Mouse (Mus musculus) skeletal muscle tissue, adult 2 months (tissue): ENCODE measurements at regions not wholly inside any gene's neighbourhood (a gene's known extent, or its start where the extent isn't known, plus 50 kb on each side); places are given as distances from the start of the nearest gene placed in this dataset.

Experiments used
- DNase-seq: peaks from one replicate; pipeline ENCODE4 v3.0.0-alpha.2; 2012; ENCODE audit warnings: low read depth, low spot score

DNA sequence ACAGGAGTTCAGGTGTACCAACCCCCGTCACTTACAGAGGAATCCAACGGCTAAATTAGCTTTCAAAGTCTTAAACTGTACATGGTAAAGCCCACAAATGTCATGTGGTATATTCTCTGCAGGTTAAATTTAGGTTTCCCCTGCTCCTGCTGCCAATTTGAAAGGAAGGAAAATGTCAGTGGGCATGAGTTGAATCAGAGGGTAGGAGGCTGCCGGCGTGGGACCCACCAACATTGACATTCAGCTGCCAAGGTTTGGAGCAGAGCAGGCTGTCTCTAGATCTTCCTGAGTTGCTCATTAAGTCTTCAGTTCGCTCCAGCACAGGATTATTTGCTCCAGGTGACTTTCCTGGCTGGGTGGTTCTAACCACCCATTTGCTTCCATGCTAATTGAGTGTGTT lies 532.1 kb downstream of the Tmem114 start:
- DNase-seq, result no peak

GRCm38 (mm10) chr16:7863406-7863805 lies 561.5 kb downstream of the Tmem114 start:
- no peak for DNase-seq

GRCm38 (mm10) chr16:7839139-7839538 lies 585.8 kb downstream of the Tmem114 start:
- DNase-seq, result no peak

DNA sequence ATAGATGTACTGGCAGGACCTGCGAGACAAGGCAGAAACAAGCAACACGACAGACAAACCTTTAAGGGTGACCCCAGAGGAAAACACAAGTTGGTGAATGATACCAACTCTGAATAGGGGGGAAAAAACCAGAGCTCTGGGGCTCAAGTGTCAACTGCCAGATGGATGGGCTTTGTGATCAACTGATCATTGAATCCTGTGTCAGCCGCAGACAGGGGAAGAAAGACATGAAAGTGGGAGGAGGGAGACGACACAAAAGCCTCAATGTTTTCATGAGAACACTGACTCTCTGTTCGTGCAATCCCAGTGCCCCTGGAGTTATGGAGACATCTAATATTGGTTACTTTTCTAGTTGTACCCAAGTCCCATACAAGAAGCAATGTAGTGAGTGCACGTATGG lies 593.8 kb downstream of the Tmem114 start:
- no peak for DNase-seq

DNA sequence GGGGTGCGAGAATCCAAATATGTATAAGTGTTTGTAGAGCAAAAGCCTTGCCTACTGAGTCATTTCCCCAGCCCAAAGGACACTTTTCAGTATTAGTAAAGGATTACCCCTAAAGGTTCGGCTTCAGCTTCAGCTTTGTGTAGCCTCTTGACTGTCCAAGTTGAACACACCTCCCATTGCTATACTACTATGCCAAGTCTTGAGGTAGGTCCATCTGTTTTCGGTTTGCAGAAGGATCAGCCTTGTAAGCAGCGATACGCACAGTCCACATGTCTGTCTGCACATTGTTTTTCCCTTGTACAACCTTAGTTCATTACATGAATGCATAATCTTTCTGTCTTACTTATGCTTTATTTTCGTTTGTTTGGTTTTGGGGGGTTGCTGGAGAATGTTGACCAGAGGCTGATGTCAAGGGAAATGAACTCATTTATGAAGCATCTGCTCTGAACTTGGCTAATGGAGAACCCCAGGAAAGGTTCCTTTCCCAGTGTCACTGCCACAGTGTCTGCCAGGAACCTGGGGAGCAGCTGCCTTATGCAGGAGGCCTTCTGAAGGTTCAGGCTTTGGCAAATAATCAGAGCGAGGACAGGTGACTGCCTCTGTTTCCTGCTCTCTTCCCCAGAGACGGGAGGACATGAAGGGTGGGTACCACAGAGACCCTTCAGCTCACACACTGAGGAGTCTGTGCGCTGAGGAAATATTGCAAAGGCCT lies 594.8 kb downstream of the Tmem114 start:
- DNase-seq, result no peak

- no peak for DNase-seq
Measured at GRCm38 (mm10) chr16:7801161-7801560, 623.8 kb downstream of the Tmem114 start.

DNA sequence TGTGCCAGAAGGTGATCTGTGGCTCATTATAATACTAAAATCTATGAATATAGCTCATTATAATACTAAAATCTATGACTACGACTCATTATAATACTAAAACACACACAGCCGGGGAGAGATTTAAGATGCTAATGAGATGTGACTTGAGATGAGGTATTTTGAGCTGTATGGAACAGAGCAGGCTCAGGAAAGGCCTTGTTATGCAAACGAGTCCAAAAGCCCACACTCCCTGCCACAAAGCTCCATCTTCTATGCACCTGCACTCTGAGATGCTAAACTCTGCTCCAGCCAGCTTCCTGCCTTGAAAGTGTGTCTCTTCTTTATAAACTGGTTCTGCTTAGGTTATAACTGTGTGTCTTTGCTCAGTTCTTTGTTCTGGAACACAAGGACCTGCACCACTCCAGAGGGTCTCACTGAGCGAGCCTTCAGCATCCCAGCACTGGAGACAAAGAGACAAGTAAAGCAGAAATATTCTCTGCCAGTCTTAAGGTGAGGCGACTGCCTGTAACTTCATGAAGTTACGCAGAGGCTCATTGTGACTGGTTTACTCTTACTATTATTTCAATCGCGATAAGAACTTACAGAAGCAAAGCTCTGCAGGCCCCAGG lies 627.7 kb downstream of the Tmem114 start:
- DNase-seq, result no peak

- DNase-seq, result no peak
Measured at GRCm38 (mm10) chr16:7795561-7795960, 629.4 kb downstream of the Tmem114 start.

DNA sequence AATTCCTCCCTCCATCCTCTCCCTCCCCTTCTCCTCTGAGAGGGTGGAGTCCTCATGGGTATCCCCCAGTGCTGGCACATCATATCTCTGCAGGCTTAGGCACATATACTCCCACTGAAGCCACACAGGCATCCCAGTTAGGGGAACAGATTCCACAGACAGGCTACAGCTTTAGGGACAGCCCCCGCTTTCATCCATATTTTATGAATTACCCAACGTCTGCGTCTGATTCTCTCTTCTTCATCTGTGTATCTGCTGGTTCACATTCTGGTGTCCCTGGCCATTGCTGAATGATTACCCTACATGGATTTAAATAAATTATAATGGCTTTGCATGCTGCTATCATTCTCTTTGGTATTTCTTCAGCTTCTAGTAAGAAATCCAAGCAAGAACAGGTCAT lies 632.4 kb downstream of the Tmem114 start:
- DNase-seq, result no peak

- peak; percentile 5 for DNase-seq
Measured at GRCm38 (mm10) chr16:7790260-7790659, 634.7 kb downstream of the Tmem114 start.

DNA sequence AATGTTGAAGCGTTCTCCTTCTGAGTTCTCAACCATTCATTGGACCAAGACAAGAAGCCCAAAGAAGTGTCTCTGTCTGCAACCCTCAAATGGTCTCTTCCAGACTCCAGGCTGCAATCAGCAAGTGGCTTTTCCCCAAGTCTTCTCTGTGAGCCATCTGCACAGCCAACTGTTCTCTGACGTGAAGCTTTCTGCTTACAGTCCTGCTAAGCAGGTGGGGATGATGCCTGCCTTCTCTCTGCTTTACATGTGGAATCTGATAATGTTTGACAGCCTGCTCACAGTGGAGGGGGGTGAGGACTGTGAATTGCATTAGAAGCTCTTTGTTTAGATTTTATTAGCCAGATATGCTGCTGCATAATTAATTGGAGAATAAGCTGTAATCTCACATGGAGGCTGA lies 636.7 kb downstream of the Tmem114 start:
- DNase-seq, result no peak

- DNase-seq, result no peak
Measured at GRCm38 (mm10) chr16:7781506-7781905, 643.4 kb downstream of the Tmem114 start.

GRCm38 (mm10) chr16:7775635-7776034 lies 649.3 kb downstream of the Tmem114 start:
- no peak for DNase-seq

DNA sequence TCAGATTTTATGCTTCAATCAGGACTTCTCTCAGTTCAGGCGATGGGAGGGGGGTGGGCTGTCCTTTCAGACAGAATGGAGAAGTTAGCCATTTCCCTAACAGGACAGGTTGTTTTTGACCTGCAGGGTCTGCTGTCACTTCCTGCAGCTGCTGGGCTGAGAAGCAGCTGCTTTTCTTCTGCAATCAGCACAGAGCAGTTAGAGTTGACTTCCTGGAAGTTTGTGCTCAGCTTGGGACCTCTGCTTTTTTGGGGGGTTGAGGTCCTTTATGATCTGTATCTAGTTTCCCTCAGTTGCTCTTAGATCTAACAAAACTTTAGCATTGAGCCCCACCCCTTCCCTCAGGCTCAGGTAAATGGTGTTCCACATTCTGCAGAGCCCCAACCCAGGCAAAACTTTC lies 656.5 kb downstream of the Tmem114 start:
- DNase-seq, result no peak

GRCm38 (mm10) chr16:7767691-7768090 lies 657.2 kb downstream of the Tmem114 start:
- DNase-seq, result no peak

GRCm38 (mm10) chr16:7764383-7764782 lies 660.6 kb downstream of the Tmem114 start:
- DNase-seq, result no peak

GRCm38 (mm10) chr16:7728186-7728585 lies 696.8 kb downstream of the Tmem114 start:
- DNase-seq, result peak; percentile 11

DNA sequence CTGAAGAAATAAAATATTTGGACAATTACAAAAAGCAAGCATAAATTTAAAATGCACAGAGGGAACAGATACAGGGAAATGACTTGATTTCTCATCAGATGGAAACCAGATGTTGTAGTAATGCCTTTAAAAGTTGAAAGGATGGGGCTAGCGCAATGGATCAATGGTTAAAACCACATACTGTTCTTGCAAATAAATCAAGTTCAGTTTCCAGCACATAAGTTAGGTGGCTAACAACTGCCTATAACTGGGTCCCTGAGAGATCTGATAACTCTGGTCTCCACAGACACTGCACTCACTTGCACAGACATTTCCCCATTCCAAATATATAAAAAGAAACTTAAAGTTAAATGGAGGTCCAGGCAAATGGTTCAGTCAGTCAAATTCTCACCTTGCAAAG lies 699.7 kb downstream of the Tmem114 start:
- no peak for DNase-seq

DNA sequence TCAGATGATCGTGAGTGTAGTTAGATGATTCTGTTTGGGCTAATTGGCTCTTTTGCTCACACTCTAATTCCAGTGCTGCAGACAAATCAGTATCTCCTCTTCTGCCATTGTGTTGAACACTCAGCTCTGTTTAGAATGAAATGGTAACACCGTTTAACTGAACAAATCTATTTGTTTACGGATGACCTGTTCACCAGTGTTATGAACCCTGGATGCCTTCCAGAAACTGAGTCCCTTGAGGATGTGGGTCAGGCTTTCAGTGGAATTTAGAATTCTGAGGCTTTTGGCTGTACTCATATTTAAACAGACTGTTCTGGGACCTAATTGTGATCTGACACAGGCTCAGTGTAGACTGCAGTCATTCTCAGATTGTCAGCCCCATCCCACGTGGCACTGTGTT lies 723.5 kb downstream of the Tmem114 start:
- DNase-seq, result peak; percentile 11

GRCm38 (mm10) chr16:7685484-7685883 lies 739.5 kb downstream of the Tmem114 start:
- DNase-seq, result no peak

GRCm38 (mm10) chr16:7666096-7666495 lies 758.8 kb downstream of the Tmem114 start:
- no peak for DNase-seq

GRCm38 (mm10) chr16:7658133-7658532 lies 766.8 kb downstream of the Tmem114 start:
- DNase-seq, result no peak

DNA sequence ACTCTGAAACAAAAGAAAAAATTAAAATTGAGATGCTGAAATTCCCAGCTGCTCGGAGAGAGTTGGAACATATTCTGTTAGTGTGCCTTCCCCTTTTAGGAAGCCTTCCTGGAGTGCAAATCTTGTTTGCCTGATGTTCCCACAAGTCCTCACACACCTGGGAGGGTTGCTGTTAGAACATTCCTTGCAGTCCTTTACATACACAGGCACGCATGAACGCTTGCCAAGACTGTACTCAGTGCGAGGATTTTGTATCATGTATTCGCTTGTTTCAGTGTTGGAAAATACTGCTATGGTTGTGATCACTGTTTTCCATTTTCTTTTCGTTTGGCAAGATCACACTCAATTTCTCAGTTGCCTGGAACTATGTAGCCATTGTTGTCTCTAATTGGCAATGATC lies 770.5 kb downstream of the Tmem114 start:
- no peak for DNase-seq

DNA sequence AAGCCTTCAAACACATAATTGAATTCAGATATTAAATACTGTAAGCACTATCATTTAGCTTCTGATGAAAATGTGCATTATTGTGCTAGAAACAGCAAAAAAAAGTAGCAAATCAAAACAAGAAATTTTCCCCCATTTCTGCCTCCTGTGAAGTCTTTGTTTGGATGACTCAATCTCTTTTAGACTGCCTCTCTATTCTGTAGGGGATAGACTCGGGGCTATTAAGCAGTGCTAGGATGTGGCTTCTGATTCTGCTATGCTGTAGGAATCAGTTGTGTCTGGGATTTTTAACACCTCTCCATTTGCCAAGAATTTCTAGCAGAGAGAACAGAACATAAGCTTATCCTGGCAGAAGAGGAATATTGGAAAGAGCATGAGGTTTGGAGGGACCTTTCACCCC lies 775.2 kb downstream of the Tmem114 start:
- no peak for DNase-seq
